7 mouse cellular contexts compared by ENCODE assay signal in the genomic region with DNA sequence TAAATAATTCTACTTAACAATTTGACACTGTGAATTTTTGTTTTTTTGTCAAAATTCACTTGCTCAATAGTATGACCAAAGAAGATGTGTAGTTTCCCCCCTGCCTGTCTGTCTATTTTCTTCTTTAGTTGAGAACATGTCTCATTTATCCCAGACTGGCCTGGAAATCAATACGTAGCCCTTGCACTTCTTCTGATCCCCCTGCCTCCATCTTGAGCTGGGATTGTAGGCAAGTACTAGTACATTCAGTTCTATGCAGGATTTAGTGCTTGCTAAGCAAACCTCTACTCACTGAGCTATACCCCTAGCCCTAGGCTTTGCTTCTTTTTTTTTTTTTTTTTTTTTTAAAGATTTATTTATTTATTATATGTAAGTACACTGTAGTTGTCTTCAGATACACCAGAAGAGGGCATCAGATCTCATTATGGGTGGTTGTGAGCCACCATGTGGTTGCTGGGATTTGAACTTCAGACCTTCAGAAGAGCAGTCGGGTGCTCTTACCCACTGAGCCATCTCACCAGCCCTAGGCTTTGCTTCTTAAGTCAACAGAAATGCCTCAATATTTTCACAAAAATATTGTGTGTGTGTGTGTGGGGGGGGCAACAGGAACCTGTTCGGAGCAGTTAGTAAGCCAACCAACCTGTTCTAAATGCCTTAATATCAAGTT. TPM values are rescaled to one million over a fixed set of nuclear protein-coding genes. Genes with fewer than 3 reads are reported as not detected.
DNase-seq lines count a peak whose midpoint lies in the region; ATAC-seq and TF ChIP-seq lines count a peak whose summit lies in the region.
"Not testable (repeated sequence)": the region's sequence is repeated elsewhere in the genome, so short reads cannot be mapped to it uniquely, and the experiment has no call there.

No protein-coding gene starts in this region.

- H3K27me3 ChIP-seq in forebrain, embryonic 13.5 days; heart, embryonic 14.5 days (ENCODE audit: control insufficient read depth, insufficient read depth, low read length); intestine, embryonic 14.5 days (replicated peaks; ENCODE audit: control insufficient read depth, insufficient read depth, low read length); limb, embryonic 12.5 days; lung, embryonic 16.5 days (ENCODE audit: control insufficient read depth, insufficient read depth, low read depth, low read length); neural tube, embryonic 13.5 days: not testable (repeated sequence)

- peak overlapping the region; percentile 86 for H3K4me2 ChIP-seq in forebrain, embryonic 13.5 days
- peak overlapping the region; percentile 83 for H3K4me2 ChIP-seq in heart, embryonic 14.5 days (ENCODE audit: low read length)
- peak overlapping the region; percentile 67 for H3K4me2 ChIP-seq in intestine, embryonic 14.5 days (ENCODE audit: low read length)
- H3K4me2 ChIP-seq in limb, embryonic 12.5 days: peak overlapping the region; percentile 78
- peak overlapping the region; percentile 63 for H3K4me2 ChIP-seq in lung, embryonic 16.5 days (ENCODE audit: low read depth, low read length)
- peak overlapping the region; percentile 91 for H3K4me2 ChIP-seq in neural tube, embryonic 13.5 days

- not testable (repeated sequence) for ATAC-seq in forebrain, embryonic 13.5 days; heart, embryonic 14.5 days (ENCODE audit: insufficient number of reproducible peaks, insufficient read depth, low FRiP score, low read depth); intestine, embryonic 14.5 days (replicated peaks; ENCODE audit: low FRiP score, low TSS enrichment, low read depth); limb, embryonic 12.5 days (ENCODE audit: insufficient number of reproducible peaks, insufficient read depth, low FRiP score, low TSS enrichment, low read depth); lung, embryonic 16.5 days (ENCODE audit: low read depth); neural tube, embryonic 13.5 days (ENCODE audit: low read depth)

- DNase-seq in intestine, embryonic 14.5 days (ENCODE audit: low spot score): not testable (repeated sequence)

- peak overlapping the region; percentile 87 for H3K9ac ChIP-seq in forebrain, embryonic 13.5 days
- not testable (repeated sequence) for H3K9ac ChIP-seq in heart, embryonic 14.5 days (ENCODE audit: low read length); intestine, embryonic 14.5 days (ENCODE audit: low read length); lung, embryonic 16.5 days (ENCODE audit: low read length); neural tube, embryonic 13.5 days
- peak overlapping the region; percentile 70; the same call in 1 of the 2 replicates for H3K9ac ChIP-seq in limb, embryonic 12.5 days (replicated peaks)

- TF ChIP-seq POLR2A in cortical plate, adult 2 months (IDR thresholded peaks at IDR 0.05; ENCODE audit: extremely low read depth, insufficient read depth, low read length): not testable (repeated sequence)

- not testable (repeated sequence) for H3K36me3 ChIP-seq in forebrain, embryonic 13.5 days (ENCODE audit: poor library complexity, severe bottlenecking); heart, embryonic 14.5 days (ENCODE audit: control insufficient read depth, insufficient read depth, low read length); intestine, embryonic 14.5 days (ENCODE audit: control insufficient read depth, insufficient read depth, low read length); limb, embryonic 12.5 days; lung, embryonic 16.5 days (ENCODE audit: control insufficient read depth, insufficient read depth, low read length); neural tube, embryonic 13.5 days

- peak overlapping the region; percentile 87; the same call in 1 of the 2 replicates for H3K4me3 ChIP-seq in cortical plate, adult 2 months (ENCODE audit: insufficient read depth, low read length)
- H3K4me3 ChIP-seq in forebrain, embryonic 13.5 days: peak overlapping the region; percentile 86
- not testable (repeated sequence) for H3K4me3 ChIP-seq in heart, embryonic 14.5 days (ENCODE audit: control insufficient read depth in 1 of 2, insufficient read depth in 1 of 2, low read depth in 1 of 2, low read length in 2 of 2)
- 0 out of 2 replicates have a peak overlapping the region, but pooled peaks have one; percentile 72 for H3K4me3 ChIP-seq in intestine, embryonic 14.5 days (ENCODE audit: low read depth, low read length)
- peak overlapping the region; percentile 74 for H3K4me3 ChIP-seq in limb, embryonic 12.5 days (replicated peaks)
- H3K4me3 ChIP-seq in lung, embryonic 16.5 days (ENCODE audit: low read length): 0 out of 2 replicates have a peak overlapping the region, but pooled peaks have one; percentile 61
- H3K4me3 ChIP-seq in neural tube, embryonic 13.5 days: peak overlapping the region; percentile 85

- H3K9me3 ChIP-seq in forebrain, embryonic 13.5 days (replicated peaks); heart, embryonic 14.5 days (ENCODE audit: control insufficient read depth, low read length); intestine, embryonic 14.5 days (ENCODE audit: control insufficient read depth, low read length); limb, embryonic 12.5 days; lung, embryonic 16.5 days (ENCODE audit: control insufficient read depth, low read length); neural tube, embryonic 13.5 days: not testable (repeated sequence)

- not testable (repeated sequence) for H3K27ac ChIP-seq in cortical plate, adult 2 months (ENCODE audit: insufficient read depth, low read length); forebrain, embryonic 13.5 days; heart, embryonic 14.5 days (replicated peaks in 1 of 2; ENCODE audit: control insufficient read depth in 1 of 2, insufficient read depth in 1 of 2, low read depth in 2 of 2, low read length in 2 of 2); intestine, embryonic 14.5 days (ENCODE audit: low read depth); limb, embryonic 12.5 days; lung, embryonic 16.5 days (ENCODE audit: low read length); neural tube, embryonic 13.5 days (replicated peaks)

- H3K4me1 ChIP-seq in cortical plate, adult 2 months (ENCODE audit: control insufficient read depth, insufficient read depth, low read length): not testable (repeated sequence)
- H3K4me1 ChIP-seq in forebrain, embryonic 13.5 days: peaks cover 30% of the 10 kb centered on the region
- H3K4me1 ChIP-seq in heart, embryonic 14.5 days (ENCODE audit: control insufficient read depth in 2 of 2, insufficient read depth in 2 of 2, low read length in 2 of 2): peaks cover 0 to 12% of the 10 kb centered on the region in 2 experiments; a peak in 2 of 4 replicates
- H3K4me1 ChIP-seq in intestine, embryonic 14.5 days (replicated peaks; ENCODE audit: control insufficient read depth, insufficient read depth, low read length): peaks cover 19% of the 10 kb centered on the region
- peaks cover 21% of the 10 kb centered on the region for H3K4me1 ChIP-seq in limb, embryonic 12.5 days (replicated peaks)
- H3K4me1 ChIP-seq in lung, embryonic 16.5 days (replicated peaks; ENCODE audit: control insufficient read depth, insufficient read depth, low read length): peaks cover 20% of the 10 kb centered on the region
- H3K4me1 ChIP-seq in neural tube, embryonic 13.5 days (replicated peaks): peaks cover 30% of the 10 kb centered on the region

- TF ChIP-seq CTCF in cortical plate, adult 2 months (IDR thresholded peaks at IDR 0.05; ENCODE audit: extremely low read depth, insufficient read depth, low read length): not testable (repeated sequence)

- WGBS in forebrain, embryonic 13.5 days: 89% methylated on average over 3 of the region's 3 CpGs
- 88% methylated on average over 3 of the region's 3 CpGs for WGBS in heart, embryonic 14.5 days
- 69% methylated on average over 3 of the region's 3 CpGs for WGBS in intestine, embryonic 14.5 days
- 76% methylated on average over 3 of the region's 3 CpGs for WGBS in limb, embryonic 12.5 days
- WGBS in lung, embryonic 16.5 days: 62% methylated on average over 3 of the region's 3 CpGs
- WGBS in neural tube, embryonic 13.5 days: 82% methylated on average over 3 of the region's 3 CpGs

RNA-seq across cellular contexts. Expression of gene Arl3, which starts 1.7 kb away (rescaled TPM):
- 213 and 216 TPM in 2 replicates for polyA plus RNA-seq in cortical plate, adult 2 months (2012; rRNA removed)
- polyA plus RNA-seq in forebrain, embryonic 13.5 days (2015; fragmentation: Nextera tagmentation; extraction: Ambion mirVana): 233 and 245 TPM in 2 replicates
- polyA plus RNA-seq in heart, embryonic 14.5 days (2014; fragmentation: Nextera tagmentation; extraction: Ambion mirVana): 54.4 and 72.5 TPM in 2 replicates
- 64.3 and 73.9 TPM in 2 replicates for polyA plus RNA-seq in intestine, embryonic 14.5 days (2014; fragmentation: Nextera tagmentation; extraction: Ambion mirVana)
- polyA plus RNA-seq in limb, embryonic 12.5 days (2016; fragmentation: Nextera tagmentation; extraction: Ambion mirVana): 167 and 173 TPM in 2 replicates
- polyA plus RNA-seq in lung, embryonic 16.5 days (2015; fragmentation: Nextera tagmentation; extraction: Ambion mirVana): 113 and 118 TPM in 2 replicates
- 208 and 217 TPM in 2 replicates for polyA plus RNA-seq in neural tube, embryonic 13.5 days (2015; fragmentation: Nextera tagmentation; extraction: Ambion mirVana)

RNA-seq across cellular contexts. Expression of gene Sfxn2, which starts 1.8 kb away (rescaled TPM):
- polyA plus RNA-seq in cortical plate, adult 2 months (2012; rRNA removed): 5.1 and 5.5 TPM in 2 replicates
- 12.4 and 13.2 TPM in 2 replicates for polyA plus RNA-seq in forebrain, embryonic 13.5 days (2015; fragmentation: Nextera tagmentation; extraction: Ambion mirVana)
- 8.0 and 8.8 TPM in 2 replicates for polyA plus RNA-seq in heart, embryonic 14.5 days (2014; fragmentation: Nextera tagmentation; extraction: Ambion mirVana)
- 18.2 and 19.2 TPM in 2 replicates for polyA plus RNA-seq in intestine, embryonic 14.5 days (2014; fragmentation: Nextera tagmentation; extraction: Ambion mirVana)
- 18.3 and 25.2 TPM in 2 replicates for polyA plus RNA-seq in limb, embryonic 12.5 days (2016; fragmentation: Nextera tagmentation; extraction: Ambion mirVana)
- polyA plus RNA-seq in lung, embryonic 16.5 days (2015; fragmentation: Nextera tagmentation; extraction: Ambion mirVana): 24.6 and 28.4 TPM in 2 replicates
- 10.6 and 12.9 TPM in 2 replicates for polyA plus RNA-seq in neural tube, embryonic 13.5 days (2015; fragmentation: Nextera tagmentation; extraction: Ambion mirVana)

RNA-seq across cellular contexts. Expression of gene Wbp1l, which starts 27.5 kb away (rescaled TPM):
- 24.3 and 26.6 TPM in 2 replicates for polyA plus RNA-seq in cortical plate, adult 2 months (2012; rRNA removed)
- 33.1 and 36.5 TPM in 2 replicates for polyA plus RNA-seq in forebrain, embryonic 13.5 days (2015; fragmentation: Nextera tagmentation; extraction: Ambion mirVana)
- 48.8 and 49.3 TPM in 2 replicates for polyA plus RNA-seq in heart, embryonic 14.5 days (2014; fragmentation: Nextera tagmentation; extraction: Ambion mirVana)
- polyA plus RNA-seq in intestine, embryonic 14.5 days (2014; fragmentation: Nextera tagmentation; extraction: Ambion mirVana): 39.6 and 40.2 TPM in 2 replicates
- 48.3 and 48.6 TPM in 2 replicates for polyA plus RNA-seq in limb, embryonic 12.5 days (2016; fragmentation: Nextera tagmentation; extraction: Ambion mirVana)
- 43.9 and 44.0 TPM in 2 replicates for polyA plus RNA-seq in lung, embryonic 16.5 days (2015; fragmentation: Nextera tagmentation; extraction: Ambion mirVana)
- polyA plus RNA-seq in neural tube, embryonic 13.5 days (2015; fragmentation: Nextera tagmentation; extraction: Ambion mirVana): 38.0 and 43.2 TPM in 2 replicates
